Mouse (Mus musculus) cerebellum, adult 2 months (tissue): ENCODE measurements around the gene Daglb. TPM values are rescaled to one million over a fixed set of nuclear protein-coding genes. Genes with fewer than 3 reads are reported as not detected.

ENCODE experiments used
- DNase-seq, 2 experiments: peaks; one replicate each; pipeline ENCODE4 v3.0.0; 2021
- H3K27ac ChIP-seq: fragments of 200-500 bp; 2 replicates; pipeline ENCODE4 v1.5.1; 2012; ENCODE audit warnings: low read length, control low read depth, inconsistent platforms; ENCODE audit not compliant: insufficient read depth
- H3K27me3 ChIP-seq: fragments of 200-500 bp; 2 replicates; pipeline ENCODE4 v1.6.1; 2012; ENCODE audit warnings: inconsistent platforms, mild to moderate bottlenecking, low read length, moderate library complexity; ENCODE audit not compliant: control insufficient read depth, insufficient read depth
- H3K4me1 ChIP-seq: fragments of 200-500 bp; 2 replicates; pipeline ENCODE4 v1.6.1; 2011; ENCODE audit warnings: low read length; ENCODE audit not compliant: control insufficient read depth, insufficient read depth
- H3K4me3 ChIP-seq: fragments of 200-500 bp; replicated peaks from 2 replicates; pipeline ENCODE3; 2011; ENCODE audit warnings: mild to moderate bottlenecking, low read depth, low read length, control low read depth; ENCODE audit not compliant: insufficient read depth
- CTCF ChIP-seq: fragments of 200-500 bp; IDR thresholded peaks from 2 replicates; pipeline ENCODE4 v1.5.1; 2011; ENCODE audit warnings: low read depth, mild to moderate bottlenecking, control low read depth, low read length, moderate library complexity, borderline replicate concordance; ENCODE audit not compliant: insufficient read depth
- POLR2A ChIP-seq: fragments of 200-500 bp; IDR thresholded peaks from 2 replicates; pipeline ENCODE4 v1.6.1; 2011; ENCODE audit warnings: low read length, control low read depth, borderline replicate concordance; ENCODE audit not compliant: insufficient read depth
- WGBS: fragments of 180-500 bp; shearing (Covaris S2); methylation state at CpG from one replicate; pipeline ENCODE4 v1.1.7; 2018; 5-methylcytosine and 5-hydroxymethylcytosine counted together
- polyA plus RNA-seq: library from polyadenylated mRNA; depleted of rRNA; stranded (reverse); fragments of >200 nt; gene quantifications from 2 replicates; pipeline ENCODE4 v1.2.3, GENCODE M21; 2012

Daglb gene
- polyA plus RNA-seq, 1 experiment, result 27.8 TPM

DNA sequence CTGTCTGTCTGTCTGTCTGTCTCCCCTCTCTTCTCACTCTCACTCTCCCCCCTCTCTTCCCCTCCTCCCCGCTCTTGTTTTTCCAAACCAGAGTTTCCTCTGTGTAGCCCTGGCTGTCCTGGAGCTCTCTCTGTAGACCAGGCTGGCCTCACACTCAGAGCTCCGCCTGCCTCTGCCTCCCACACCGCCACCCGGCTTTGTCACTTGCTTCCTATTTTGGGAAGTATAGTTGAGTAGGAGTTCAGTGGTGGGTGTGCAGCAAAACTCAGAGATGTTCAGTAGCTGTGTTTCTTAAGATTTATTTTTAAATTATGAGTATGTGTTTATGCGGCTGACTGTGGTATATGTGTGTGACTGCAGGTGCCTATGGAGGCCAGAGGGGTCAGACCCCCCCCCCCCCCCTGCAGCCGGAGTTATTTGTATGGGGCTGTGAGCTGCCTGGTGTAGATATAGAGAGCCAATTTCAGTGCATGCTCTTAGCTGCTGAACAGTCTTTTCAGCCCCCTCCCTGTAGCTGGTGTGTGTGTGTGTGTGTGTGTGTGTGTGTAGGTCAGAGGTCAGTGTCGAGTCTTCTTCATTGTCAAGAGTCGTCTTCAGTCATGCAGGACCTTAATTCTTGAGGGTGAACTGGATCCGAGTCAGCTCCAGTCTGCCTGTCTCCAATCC lies 7.7 kb downstream of the Daglb start:
- WGBS, result 78% methylated on average over 9 of the region's 9 CpGs
- no peak for DNase-seq

DNA sequence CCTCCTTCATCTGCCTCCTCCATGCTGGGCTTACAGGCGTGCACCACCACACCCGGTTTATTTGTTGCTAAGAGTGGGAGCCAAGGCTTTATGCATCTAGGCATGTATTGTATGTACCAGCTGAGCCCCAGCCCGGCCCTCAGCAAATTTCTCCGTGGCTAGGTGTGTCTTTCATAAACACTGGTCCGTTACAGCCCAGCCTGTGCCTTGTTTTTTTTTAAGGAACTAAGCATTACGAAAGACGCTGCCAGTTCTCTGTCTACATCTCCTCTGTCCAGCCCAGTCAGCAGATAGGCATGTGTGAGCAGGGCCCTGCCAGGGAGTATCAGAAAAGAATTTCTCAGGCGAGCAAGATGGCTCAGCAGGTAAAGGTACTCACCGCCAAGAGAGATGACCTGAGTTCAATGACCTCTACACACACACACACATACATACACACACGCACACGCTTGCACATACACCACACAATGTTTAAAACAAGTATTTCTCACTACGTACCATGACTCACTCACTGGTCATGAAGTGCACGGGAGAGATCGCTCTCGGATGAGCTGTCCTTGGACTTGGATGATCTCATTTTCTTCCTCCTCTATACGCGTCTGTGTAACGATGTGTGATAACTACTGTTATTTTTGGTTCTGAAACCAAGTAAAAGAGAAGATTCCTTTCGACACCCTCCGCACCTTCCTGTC lies 10.9 kb downstream of the Daglb start:
- Histone ChIP-seq H3K27me3 (no peaks in the 10 kb centered on the region), H3K4me1 (peaks cover 15% of the 10 kb centered on the region; the same call in 1 of the 2 replicates), H3K4me3 (no peak overlapping the region), H3K27ac (no peak overlapping the region)
- TF ChIP-seq CTCF (no peak), POLR2A (no peak)
- WGBS, result 90% methylated on average over 20 of the region's 20 CpGs
- no peak for DNase-seq

More for the DNA sequence above, 7.7 kb downstream of the Daglb start:
- Histone ChIP-seq H3K4me3 (no peak overlapping the region), H3K27ac (no peak overlapping the region), H3K4me1 (peaks cover 16% of the 10 kb centered on the region; the same call in 1 of the 2 replicates), H3K27me3 (no peaks in the 10 kb centered on the region)
- TF ChIP-seq POLR2A (no peak), CTCF (no peak)

DNA sequence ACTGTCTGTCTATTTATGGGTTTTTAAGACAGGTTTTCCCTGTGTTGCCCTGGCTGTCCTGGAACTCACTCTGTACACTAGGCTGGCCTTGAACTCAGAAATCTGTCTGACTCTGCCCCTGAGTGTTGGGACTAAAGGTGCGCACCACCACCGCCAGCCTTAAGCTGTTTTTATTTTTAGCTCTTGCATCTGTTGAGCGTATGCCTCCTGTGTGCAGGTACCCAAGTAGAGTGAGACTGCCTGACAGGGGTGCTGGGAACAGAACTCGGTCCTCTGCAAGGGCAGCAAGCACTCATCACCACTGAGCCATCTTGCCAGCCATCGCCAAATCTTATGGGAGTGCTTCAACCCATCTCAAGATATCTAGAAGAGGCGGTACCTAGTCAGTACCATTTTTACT lies 11.6 kb downstream of the Daglb start:
- Histone ChIP-seq H3K4me3 (no peak overlapping the region), H3K27ac (no peak overlapping the region), H3K4me1 (peaks cover 10% of the 10 kb centered on the region; the same call in 1 of the 2 replicates), H3K27me3 (no peaks in the 10 kb centered on the region)
- TF ChIP-seq CTCF (no peak), POLR2A (no peak)
- DNase-seq, result no peak
- 95% methylated on average over 6 of the region's 6 CpGs for WGBS

DNA sequence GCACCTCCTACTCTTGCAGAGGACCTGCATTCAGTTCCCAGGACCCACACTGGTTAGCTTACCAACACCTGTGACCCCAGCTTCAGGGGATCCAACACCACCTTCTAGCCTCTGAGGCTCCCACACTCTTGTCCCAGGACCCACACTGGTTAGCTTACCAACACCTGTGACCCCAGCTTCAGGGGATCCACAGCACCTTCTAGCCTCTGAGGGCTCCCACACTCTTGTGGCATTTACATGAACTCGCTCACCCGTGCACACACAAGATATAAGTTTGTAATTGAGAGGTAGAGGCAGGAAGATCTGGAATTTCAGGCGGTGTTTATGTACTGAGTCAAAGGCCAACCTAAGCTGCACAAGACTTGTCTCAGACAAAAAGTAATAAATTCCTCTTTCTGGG lies 13.5 kb downstream of the Daglb start:
- Histone ChIP-seq H3K4me3 (no peak overlapping the region), H3K27me3 (no peaks in the 10 kb centered on the region), H3K27ac (no peak overlapping the region), H3K4me1 (no peaks in the 10 kb centered on the region)
- DNase-seq, result peak in 1 of 2 experiments; percentile 0
- TF ChIP-seq CTCF (no peak), POLR2A (no peak)
- WGBS, result 95% methylated on average over 3 of the region's 3 CpGs

DNA sequence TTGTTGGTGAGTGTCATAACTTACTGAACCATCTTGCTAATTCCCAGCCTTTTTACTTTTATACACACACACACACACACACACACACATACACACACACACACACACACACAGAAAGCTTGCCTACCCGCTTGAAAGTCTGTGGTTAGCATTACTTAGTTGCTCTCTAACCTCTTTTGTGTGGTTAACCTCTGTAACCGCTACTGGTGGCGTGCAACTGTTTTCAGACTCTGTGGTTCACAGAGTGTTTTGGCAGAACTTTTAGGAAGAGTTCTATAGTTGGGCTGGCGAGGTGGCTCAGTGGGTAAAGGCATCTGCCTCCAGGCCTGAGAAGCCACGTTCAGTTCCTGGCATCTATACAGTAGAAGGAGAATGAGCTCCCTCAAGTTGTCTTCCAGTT lies 20.6 kb downstream of the Daglb start:
- WGBS, result 81% methylated on average over 5 of the region's 5 CpGs
- no peak for TF ChIP-seq POLR2A
- no peak for TF ChIP-seq CTCF
- Histone ChIP-seq H3K4me1 (no peaks in the 10 kb centered on the region), H3K27ac (no peak overlapping the region), H3K4me3 (no peak overlapping the region), H3K27me3 (no peaks in the 10 kb centered on the region)
- DNase-seq, result no peak

DNA sequence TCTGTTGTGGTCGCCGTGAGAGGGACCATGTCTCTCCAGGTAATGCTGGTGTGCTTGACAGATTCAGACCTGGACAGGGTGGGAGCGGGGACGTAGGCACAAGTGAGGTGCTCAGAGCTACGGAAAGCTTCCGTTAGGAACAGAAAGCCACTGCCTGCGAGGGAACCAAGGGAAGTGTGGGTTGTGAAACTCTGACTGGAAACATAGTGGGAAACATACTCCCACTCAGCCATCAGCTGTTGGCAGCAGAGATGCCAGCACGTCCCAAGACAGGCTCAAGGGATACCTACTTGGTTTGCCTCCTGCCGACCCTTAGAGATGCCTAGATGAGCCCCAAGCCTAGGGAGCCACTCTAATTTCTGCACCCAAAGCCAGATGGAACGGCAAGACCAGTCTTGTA lies 22.8 kb downstream of the Daglb start:
- WGBS, result 92% methylated on average over 10 of the region's 10 CpGs
- H3K27me3 ChIP-seq, result no peaks in the 10 kb centered on the region
- H3K4me1 ChIP-seq, result no peaks in the 10 kb centered on the region
- no peak for TF ChIP-seq POLR2A
- TF ChIP-seq CTCF, result no peak
- H3K27ac ChIP-seq, result no peak overlapping the region
- no peak overlapping the region for H3K4me3 ChIP-seq
- DNase-seq, result no peak

DNA sequence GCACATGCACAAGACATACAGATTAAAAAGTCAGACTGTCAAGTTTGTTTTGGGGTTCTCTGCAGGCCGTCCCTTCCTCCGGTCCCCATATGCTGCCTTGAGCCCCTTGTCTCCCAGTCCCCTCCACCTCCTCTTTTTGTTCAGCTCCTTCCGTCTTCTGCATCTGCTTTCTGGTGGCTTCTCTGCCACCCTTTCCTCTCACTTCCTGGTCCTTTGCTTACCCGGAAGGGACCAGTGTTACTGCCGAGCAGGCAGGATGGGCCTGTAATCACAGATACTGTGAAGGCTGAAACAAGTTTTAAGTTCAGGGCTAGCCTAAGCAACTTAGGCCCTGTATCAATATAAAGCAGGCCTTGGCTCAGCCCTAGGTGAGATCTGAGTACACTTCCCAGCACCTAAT lies 23.6 kb downstream of the Daglb start:
- Histone ChIP-seq H3K27me3 (no peaks in the 10 kb centered on the region), H3K4me3 (no peak overlapping the region), H3K27ac (no peak overlapping the region), H3K4me1 (no peaks in the 10 kb centered on the region)
- 90% methylated on average over 5 of the region's 5 CpGs for WGBS
- DNase-seq, result no peak
- no peak for TF ChIP-seq POLR2A
- TF ChIP-seq CTCF, result no peak

DNA sequence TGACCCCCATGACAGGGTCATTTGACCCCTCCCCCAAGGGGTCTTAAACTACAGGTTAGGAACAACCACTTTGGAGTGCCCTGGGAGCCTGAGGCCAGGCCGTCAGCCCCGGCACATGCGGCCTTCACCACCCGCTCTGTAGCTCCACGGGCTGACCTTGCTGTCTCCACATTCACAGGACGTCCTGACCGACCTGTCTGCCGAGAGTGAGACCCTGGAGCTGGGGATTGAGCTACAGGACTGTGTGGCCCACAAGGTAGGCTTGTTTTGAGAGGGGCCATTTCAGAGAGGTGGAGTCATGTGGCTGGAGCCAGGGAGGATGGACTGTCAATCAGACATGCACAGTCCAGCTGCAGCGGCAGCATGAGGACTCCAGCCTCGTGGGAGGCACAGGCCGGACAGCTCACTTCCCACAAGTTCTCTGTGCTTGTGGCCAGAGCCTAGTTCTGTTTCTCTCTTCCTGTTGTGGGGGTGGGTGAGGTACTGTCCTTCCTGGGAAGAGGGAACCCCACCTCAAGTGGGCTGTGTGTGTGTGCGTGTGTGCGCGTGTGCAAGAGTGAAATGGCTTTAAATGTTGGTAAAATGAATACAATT lies 25.5 kb downstream of the Daglb start:
- no peaks in the 10 kb centered on the region for H3K4me1 ChIP-seq
- H3K4me3 ChIP-seq, result no peak overlapping the region
- 87% methylated on average over 14 of the region's 14 CpGs for WGBS
- no peak overlapping the region for H3K27ac ChIP-seq
- no peak for DNase-seq
- no peak for TF ChIP-seq POLR2A
- no peak for TF ChIP-seq CTCF
- H3K27me3 ChIP-seq, result no peaks in the 10 kb centered on the region
